Mouse (Mus musculus): Measurements from ENCODE around the gene Trhr2.

DNA sequence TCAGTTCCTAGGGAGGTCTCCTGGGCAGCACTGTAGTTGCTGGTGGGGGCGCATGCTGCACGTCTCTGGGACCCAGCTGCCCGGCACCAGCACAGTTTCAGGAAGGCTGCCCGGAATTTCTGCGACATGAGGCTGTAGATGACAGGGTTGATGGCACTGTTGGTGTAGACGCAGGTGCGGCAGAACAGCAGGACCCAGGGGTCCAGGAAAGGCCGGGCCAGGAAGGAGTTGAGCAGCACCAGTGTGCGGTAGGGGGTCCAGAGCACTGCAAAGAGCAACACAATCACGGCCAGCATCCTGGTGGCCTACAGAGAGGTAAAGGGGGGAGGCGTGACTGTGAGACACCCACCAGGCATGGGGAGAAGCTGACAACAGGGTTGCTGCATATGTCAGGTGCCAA lies 3.3 kb downstream of the Trhr2 start:
- TF ChIP-seq CTCF (IDR thresholded peaks at IDR 0.05; ENCODE audit: borderline replicate concordance, extremely low read depth, insufficient read depth, insufficient read length) = no peak
- TF ChIP-seq POLR2A (IDR thresholded peaks at IDR 0.05; ENCODE audit: borderline replicate concordance, extremely low read depth, insufficient read depth, insufficient read length, poor library complexity, severe bottlenecking) = no peak
